Mouse (Mus musculus): Measurements from ENCODE around the gene Tmem184a. TPM values are rescaled to one million over a fixed set of nuclear protein-coding genes. Genes with fewer than 3 reads are reported as not detected.

Tmem184a gene
- total RNA-seq, 2 experiments from 2014 or later, result 0.16 to 0.17 TPM

GRCm38 (mm10) chr5:139796001-139796620 lies 23.6 kb downstream of the Tmem184a start:
- intact Hi-C loops (cut with DNase I), result no loop called here
- DNase-seq (ENCODE audit: low spot score), result no peak

GRCm38 (mm10) chr5:139794938-139795337 lies 24.8 kb downstream of the Tmem184a start:
- no peak for DNase-seq (ENCODE audit: low spot score)
- intact Hi-C loops (cut with DNase I), result no loop called here

- DNase-seq (ENCODE audit: low spot score), result no peak
- intact Hi-C loops (cut with DNase I), result no loop called here
These were observed 25.6 kb downstream of the Tmem184a start for GRCm38 (mm10) chr5:139794137-139794536.

- intact Hi-C loops (cut with DNase I), result no loop called here
- DNase-seq (ENCODE audit: low spot score), result no peak
These were observed 26.2 kb downstream of the Tmem184a start for GRCm38 (mm10) chr5:139793338-139794089.

- no peak for DNase-seq (ENCODE audit: low spot score)
- intact Hi-C loops (cut with DNase I), result no loop called here
These were observed 26.8 kb downstream of the Tmem184a start for GRCm38 (mm10) chr5:139792966-139793337.

GRCm38 (mm10) chr5:139792159-139792775 lies 27.4 kb downstream of the Tmem184a start:
- DNase-seq (ENCODE audit: low spot score), result no peak
- intact Hi-C loops (cut with DNase I), result no loop called here

- peak; percentile 96 for DNase-seq (ENCODE audit: low spot score)
- intact Hi-C loops (cut with DNase I), result no loop called here
These were observed 28.2 kb downstream of the Tmem184a start, which contains the start of gene Mafk for GRCm38 (mm10) chr5:139791227-139792158. Gene Mafk (plus strand): TSS chr5:139791513.

- intact Hi-C loops (cut with DNase I), result no loop called here
- DNase-seq (ENCODE audit: low spot score), result no peak
These were observed 30.3 kb downstream of the Tmem184a start for GRCm38 (mm10) chr5:139789466-139789865.

- intact Hi-C loops (cut with DNase I), result no loop called here
- DNase-seq (ENCODE audit: low spot score), result no peak
These were observed 38.3 kb downstream of the Tmem184a start for GRCm38 (mm10) chr5:139781406-139781805.

GRCm38 (mm10) chr5:139776966-139777365 lies 42.8 kb downstream of the Tmem184a start:
- intact Hi-C loops (cut with DNase I), result loop anchor here (2.0 kb wide), 1 partner anchor 26 kb away; no protein-coding TSS in a partner anchor
- DNase-seq (ENCODE audit: low spot score), result no peak

- DNase-seq (ENCODE audit: low spot score), result peak; percentile 85
- intact Hi-C loops (cut with DNase I), result loop anchor here (2.0 kb wide), 1 partner anchor 41 kb away; no protein-coding TSS in a partner anchor
These were observed 44.3 kb downstream of the Tmem184a start, which contains the start of gene Ints1 for GRCm38 (mm10) chr5:139775216-139775926. Gene Ints1 (minus strand): TSS chr5:139775674.

- intact Hi-C loops (cut with DNase I), result no loop called here
- no peak for DNase-seq (ENCODE audit: low spot score)
These were observed 51.5 kb downstream of the Tmem184a start for GRCm38 (mm10) chr5:139768216-139768615.

GRCm38 (mm10) chr5:139764296-139764695 lies 55.4 kb downstream of the Tmem184a start:
- DNase-seq (ENCODE audit: low spot score), result no peak
- intact Hi-C loops (cut with DNase I), result no loop called here

- no peak for DNase-seq (ENCODE audit: low spot score)
- intact Hi-C loops (cut with DNase I), result no loop called here
These were observed 61.6 kb downstream of the Tmem184a start for GRCm38 (mm10) chr5:139758096-139758495.

- DNase-seq (ENCODE audit: low spot score), result no peak
- intact Hi-C loops (cut with DNase I), result no loop called here
These were observed 63.1 kb downstream of the Tmem184a start for GRCm38 (mm10) chr5:139756586-139756985.

GRCm38 (mm10) chr5:139756135-139756534 lies 63.6 kb downstream of the Tmem184a start:
- no peak for DNase-seq (ENCODE audit: low spot score)
- intact Hi-C loops (cut with DNase I), result no loop called here

GRCm38 (mm10) chr5:139754753-139755152 lies 65.0 kb downstream of the Tmem184a start:
- no peak for DNase-seq (ENCODE audit: low spot score)
- intact Hi-C loops (cut with DNase I), result no loop called here
